8 mouse cellular contexts compared by ENCODE assay signal in genomic region chr8:95427594-95428535, GRCm38 (mm10). TPM values are rescaled to one million over a fixed set of nuclear protein-coding genes. Genes with fewer than 3 reads are reported as not detected.
DNase-seq lines count a peak whose midpoint lies in the region; ATAC-seq and TF ChIP-seq lines count a peak whose summit lies in the region.

No protein-coding gene starts in this region.

- 11% methylated on average over 12 of the region's 12 CpGs for WGBS in heart, embryonic 14.5 days
- WGBS in kidney, postnatal 0 days: 13% methylated on average over 12 of the region's 12 CpGs
- 19% methylated on average over 12 of the region's 12 CpGs for WGBS in liver, embryonic 16.5 days (ENCODE audit: insufficient replicate concordance)
- WGBS in neural tube, embryonic 11.5 days: 48% methylated on average over 12 of the region's 12 CpGs

- TF ChIP-seq EP300 in ES-Bruce4 (IDR thresholded peaks at IDR 0.05; ENCODE audit: insufficient read depth, low read depth, low read length): no peak

- peak; percentile 73; the same call in 1 of the 2 replicates for ATAC-seq in erythroid progenitor cell, adult 5-6 weeks (replicated peaks; ENCODE audit: low FRiP score, poor library complexity, severe bottlenecking)
- no peak for ATAC-seq in heart, embryonic 14.5 days (ENCODE audit: insufficient number of reproducible peaks, insufficient read depth, low FRiP score, low read depth)
- no peak; the same call in 1 of the 2 replicates for ATAC-seq in kidney, postnatal 0 days (replicated peaks; ENCODE audit: low FRiP score, low read depth)
- ATAC-seq in liver, embryonic 16.5 days (ENCODE audit: low read depth): no peak
- peak; percentile 42; the same call in 1 of the 2 replicates for ATAC-seq in neural tube, embryonic 11.5 days (ENCODE audit: insufficient read depth, low FRiP score, low TSS enrichment)

- TF ChIP-seq POLR2A in ES-Bruce4 (IDR thresholded peaks at IDR 0.05; ENCODE audit: insufficient read depth, low read length): no peak

- H3K27me3 ChIP-seq in ES-Bruce4 (ENCODE audit: control insufficient read depth, insufficient read depth, low read length, poor library complexity, severe bottlenecking): no peaks in the 10 kb centered on the region
- H3K27me3 ChIP-seq in heart, embryonic 14.5 days (ENCODE audit: control insufficient read depth, insufficient read depth, low read length): no peaks in the 10 kb centered on the region
- H3K27me3 ChIP-seq in kidney, postnatal 0 days (ENCODE audit: insufficient read depth, low read length): no peaks in the 10 kb centered on the region
- no peaks in the 10 kb centered on the region for H3K27me3 ChIP-seq in liver, embryonic 16.5 days (ENCODE audit: control insufficient read depth, insufficient read depth, low read depth, low read length)
- H3K27me3 ChIP-seq in neural tube, embryonic 11.5 days (ENCODE audit: control insufficient read depth, insufficient read depth, low read length): no peaks in the 10 kb centered on the region

- peaks cover 6% of the 10 kb centered on the region for H3K36me3 ChIP-seq in ES-Bruce4 (ENCODE audit: control insufficient read depth, insufficient read depth, low read length, poor library complexity, severe bottlenecking)
- peaks cover 6% of the 10 kb centered on the region for H3K36me3 ChIP-seq in heart, embryonic 14.5 days (ENCODE audit: control insufficient read depth, insufficient read depth, low read length)
- H3K36me3 ChIP-seq in kidney, postnatal 0 days (ENCODE audit: insufficient read depth, low read length): peaks cover 6% of the 10 kb centered on the region; the same call in 1 of the 2 replicates
- no peaks in the 10 kb centered on the region for H3K36me3 ChIP-seq in liver, embryonic 16.5 days (ENCODE audit: control insufficient read depth, insufficient read depth)
- H3K36me3 ChIP-seq in neural tube, embryonic 11.5 days (ENCODE audit: control insufficient read depth, insufficient read depth, low read length): no peaks in the 10 kb centered on the region

- H3K27ac ChIP-seq in ES-Bruce4 (ENCODE audit: insufficient read depth, low read length): no peak overlapping the region; the same call in 1 of the 2 replicates
- peak overlapping the region; percentile 99 to 100 for H3K27ac ChIP-seq in heart, embryonic 14.5 days (replicated peaks in 1 of 2; ENCODE audit: control insufficient read depth in 1 of 2, insufficient read depth in 1 of 2, low read depth in 2 of 2, low read length in 2 of 2)
- H3K27ac ChIP-seq in kidney, postnatal 0 days: peak overlapping the region; percentile 79
- H3K27ac ChIP-seq in liver, embryonic 16.5 days (ENCODE audit: low read length): peak overlapping the region; percentile 52; the same call in 1 of the 2 replicates
- no peak overlapping the region for H3K27ac ChIP-seq in neural tube, embryonic 11.5 days (ENCODE audit: low read depth, low read length)

- H3K9me3 ChIP-seq in ES-Bruce4 (replicated peaks; ENCODE audit: control insufficient read depth, insufficient read depth, low read length, poor library complexity, severe bottlenecking): no peaks in the 10 kb centered on the region
- H3K9me3 ChIP-seq in heart, embryonic 14.5 days (ENCODE audit: control insufficient read depth, low read length): no peaks in the 10 kb centered on the region
- H3K9me3 ChIP-seq in kidney, postnatal 0 days (replicated peaks; ENCODE audit: low read length): no peaks in the 10 kb centered on the region
- H3K9me3 ChIP-seq in liver, embryonic 16.5 days (replicated peaks; ENCODE audit: control insufficient read depth, low read length): no peaks in the 10 kb centered on the region
- H3K9me3 ChIP-seq in neural tube, embryonic 11.5 days (ENCODE audit: control insufficient read depth, low read length): no peaks in the 10 kb centered on the region

- peak; percentile 83 for DNase-seq in brain, adult 2 months (ENCODE audit: low read depth, low spot score)
- DNase-seq in kidney, postnatal 0 days (ENCODE audit: low spot score): peak; percentile 95
- peak; percentile 75 for DNase-seq in neural tube, embryonic 11.5 days (ENCODE audit: low spot score)
- peak; percentile 78 for DNase-seq in testis, postnatal 10 days (ENCODE audit: low spot score)

- H3K4me1 ChIP-seq in ES-Bruce4 (ENCODE audit: control insufficient read depth, insufficient read depth, low read length): no peaks in the 10 kb centered on the region
- peaks cover 37 to 79% of the 10 kb centered on the region in 2 experiments for H3K4me1 ChIP-seq in heart, embryonic 14.5 days (ENCODE audit: control insufficient read depth in 2 of 2, insufficient read depth in 2 of 2, low read length in 2 of 2)
- H3K4me1 ChIP-seq in kidney, postnatal 0 days (replicated peaks; ENCODE audit: insufficient read depth, low read length): peaks cover 25% of the 10 kb centered on the region
- peaks cover 31% of the 10 kb centered on the region for H3K4me1 ChIP-seq in liver, embryonic 16.5 days (ENCODE audit: control insufficient read depth, low read depth, low read length)
- peaks cover 14% of the 10 kb centered on the region; the same call in 1 of the 2 replicates for H3K4me1 ChIP-seq in neural tube, embryonic 11.5 days (ENCODE audit: control insufficient read depth, insufficient read depth, low read length)

- peak overlapping the region; percentile 54 for H3K4me2 ChIP-seq in heart, embryonic 14.5 days (ENCODE audit: low read length)
- H3K4me2 ChIP-seq in kidney, postnatal 0 days (ENCODE audit: low read length): peak overlapping the region; percentile 34
- H3K4me2 ChIP-seq in liver, embryonic 16.5 days (ENCODE audit: low read depth, low read length): peak overlapping the region; percentile 38
- H3K4me2 ChIP-seq in neural tube, embryonic 11.5 days (ENCODE audit: low read depth): no peak overlapping the region

- 0 out of 2 replicates have a peak overlapping the region, but pooled peaks have one; percentile 19 for H3K9ac ChIP-seq in ES-Bruce4 (ENCODE audit: low read depth, poor library complexity, severe bottlenecking)
- peak overlapping the region; percentile 70 for H3K9ac ChIP-seq in heart, embryonic 14.5 days (ENCODE audit: low read length)
- H3K9ac ChIP-seq in kidney, postnatal 0 days (ENCODE audit: low read depth, low read length): no peak overlapping the region
- H3K9ac ChIP-seq in liver, embryonic 16.5 days (ENCODE audit: low read depth, low read length): no peak overlapping the region
- no peak overlapping the region for H3K9ac ChIP-seq in neural tube, embryonic 11.5 days (ENCODE audit: low read length)

- TF ChIP-seq CTCF in ES-Bruce4 (IDR thresholded peaks at IDR 0.05; ENCODE audit: low read depth, low read length): peak; percentile 73
- TF ChIP-seq CTCF in kidney, postnatal 0 days (IDR thresholded peaks at IDR 0.05; ENCODE audit: low read depth): peak; percentile 88

- H3K4me3 ChIP-seq in ES-Bruce4 (ENCODE audit: low read depth, low read length): no peak overlapping the region
- H3K4me3 ChIP-seq in heart, embryonic 14.5 days (ENCODE audit: control insufficient read depth in 1 of 2, insufficient read depth in 1 of 2, low read depth in 1 of 2, low read length in 2 of 2): peak overlapping the region in 1 of 2 experiments; percentile 13; a peak in 2 of 4 replicates
- H3K4me3 ChIP-seq in kidney, postnatal 0 days (replicated peaks; ENCODE audit: low read depth, low read length): no peak overlapping the region
- 0 out of 2 replicates have a peak overlapping the region, but pooled peaks have one; percentile 0 for H3K4me3 ChIP-seq in liver, embryonic 16.5 days (ENCODE audit: low read depth, low read length)
- no peak overlapping the region for H3K4me3 ChIP-seq in neural tube, embryonic 11.5 days (ENCODE audit: low read depth, low read length)

RNA-seq across cellular contexts. Expression of gene Cfap20, which starts 6.8 kb away (rescaled TPM):
- 122 and 132 TPM in 2 replicates for polyA plus RNA-seq in ES-Bruce4 (2011; ENCODE audit: insufficient read depth, insufficient read length, low read depth, missing spikeins)
- 30.2 and 44.3 TPM in 2 replicates for total RNA-seq in erythroid progenitor cell, adult 5-6 weeks (2015; ENCODE audit: low replicate concordance)
- total RNA-seq in erythroid progenitor cell, adult 5-6 weeks (2017; ENCODE audit: low replicate concordance): 13.2 and 20.3 TPM in 2 replicates
- 184 and 195 TPM in 2 replicates for polyA plus RNA-seq in heart, embryonic 14.5 days (2014; fragmentation: Nextera tagmentation; extraction: Ambion mirVana)
- 126 and 129 TPM in 2 replicates for polyA plus RNA-seq in kidney, postnatal 0 days (2015; fragmentation: Nextera tagmentation; extraction: Ambion mirVana)
- polyA plus RNA-seq in liver, embryonic 16.5 days (2015; fragmentation: Nextera tagmentation; extraction: Ambion mirVana): 27.7 and 27.8 TPM in 2 replicates
- 128 and 142 TPM in 2 replicates for polyA plus RNA-seq in neural tube, embryonic 11.5 days (2014; fragmentation: Nextera tagmentation; extraction: Ambion mirVana)

Comparison
In these comparisons a context has a peak if more than half of its experiments do, and no peak if none do; other contexts are left out.
1. H3K27ac ChIP-seq: peak in heart, embryonic 14.5 days (2 of 2), kidney, postnatal 0 days (single experiment) and liver, embryonic 16.5 days (single experiment); none in ES-Bruce4 (single experiment) and neural tube, embryonic 11.5 days (single experiment).
2. H3K9ac ChIP-seq: peak in ES-Bruce4 (single experiment) and heart, embryonic 14.5 days (single experiment); none in kidney, postnatal 0 days (single experiment), liver, embryonic 16.5 days (single experiment) and neural tube, embryonic 11.5 days (single experiment).
3. ATAC-seq: peak in erythroid progenitor cell, adult 5-6 weeks (single experiment) and neural tube, embryonic 11.5 days (single experiment); none in heart, embryonic 14.5 days (single experiment), kidney, postnatal 0 days (single experiment) and liver, embryonic 16.5 days (single experiment).
4. Peak in every context shown above with its lines, with median percentiles within 50 percentile points of each other: DNase-seq.